Mouse (Mus musculus) liver, adult 2 months (tissue): ENCODE measurements at regions not wholly inside any gene's neighbourhood (a gene's known extent, or its start where the extent isn't known, plus 50 kb on each side); places are given as distances from the start of the nearest gene placed in this dataset.

ENCODE experiments used
- CTCF ChIP-seq: fragments of 200-500 bp; IDR thresholded peaks from 2 replicates; pipeline ENCODE4 v1.5.1; 2011; ENCODE audit warnings: low read depth, low read length, control low read depth
- POLR2A ChIP-seq: fragments of 200-500 bp; IDR thresholded peaks from 2 replicates; pipeline ENCODE4 v1.6.1; 2011; ENCODE audit warnings: low read length, control low read depth; ENCODE audit not compliant: insufficient read depth; ENCODE audit errors: extremely low read depth

DNA sequence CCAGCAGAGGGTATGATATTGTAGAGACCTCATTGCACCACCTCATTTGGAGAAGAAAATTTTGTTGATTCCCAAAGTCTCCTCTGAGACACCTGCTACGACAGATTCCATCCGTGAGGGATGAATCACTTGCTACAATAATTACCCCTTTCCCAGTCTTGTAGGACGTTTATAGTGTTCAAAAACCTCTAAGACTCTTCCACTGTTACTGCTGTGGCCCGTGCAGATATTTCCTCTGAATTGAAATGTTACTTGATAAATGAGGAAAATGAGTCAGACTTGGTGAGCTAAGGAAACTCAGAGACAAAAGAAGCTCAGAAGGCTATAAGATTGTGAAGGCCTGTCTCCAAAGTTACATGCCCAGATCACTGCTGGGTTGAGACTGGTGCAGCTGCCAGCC is 700.0 kb downstream of the Pdcd6ip start:
- TF ChIP-seq POLR2A: no peak
- TF ChIP-seq CTCF: no peak
